Mouse (Mus musculus) testis, adult 2 months (tissue): ENCODE results near the gene Cib3. TPM values are rescaled to one million over a fixed set of nuclear protein-coding genes. Genes with fewer than 3 reads are reported as not detected.

Source experiments
- H3K27ac ChIP-seq: fragments of 200-500 bp; 2 replicates; pipeline ENCODE4 v1.5.1; 2012; ENCODE audit warnings: low read depth, low read length; ENCODE audit not compliant: control insufficient read depth, insufficient read depth
- H3K27me3 ChIP-seq: fragments of 200-500 bp; 2 replicates; pipeline ENCODE4 v1.6.1; 2012; ENCODE audit warnings: mild to moderate bottlenecking, low read length, moderate library complexity; ENCODE audit not compliant: control insufficient read depth, insufficient read depth
- H3K36me3 ChIP-seq: fragments of 200-500 bp; 2 replicates; pipeline ENCODE4 v1.6.1; 2012; ENCODE audit warnings: mild to moderate bottlenecking, low read length; ENCODE audit not compliant: control insufficient read depth, insufficient read depth
- H3K4me1 ChIP-seq: fragments of 200-500 bp; 2 replicates; pipeline ENCODE4 v1.6.1; 2012; ENCODE audit warnings: low read length; ENCODE audit not compliant: control insufficient read depth, insufficient read depth
- H3K4me3 ChIP-seq: fragments of 200-500 bp; 2 replicates; pipeline ENCODE4 v1.5.1; 2012; ENCODE audit warnings: low read depth, mild to moderate bottlenecking, low read length, moderate library complexity, mixed read lengths; ENCODE audit not compliant: control insufficient read depth
- CTCF ChIP-seq: fragments of 200-500 bp; IDR thresholded peaks from 2 replicates; pipeline ENCODE4 v1.5.1; 2012; ENCODE audit warnings: low read depth, mild to moderate bottlenecking, inconsistent platforms, low read length, moderate library complexity; ENCODE audit not compliant: control insufficient read depth, insufficient read depth, insufficient replicate concordance
- POLR2A ChIP-seq: fragments of 200-500 bp; IDR thresholded peaks from 2 replicates; pipeline ENCODE4 v1.6.1; 2012; ENCODE audit warnings: low read depth, mild to moderate bottlenecking, inconsistent platforms, low read length, moderate library complexity; ENCODE audit not compliant: control insufficient read depth
- polyA plus RNA-seq: library from polyadenylated mRNA; depleted of rRNA; stranded (reverse); fragments of >200 nt; gene quantifications from 2 replicates; pipeline ENCODE4 v1.2.3, GENCODE M21; 2012

The Cib3 gene
- polyA plus RNA-seq, 1 experiment = 0.05 TPM

GRCm38 (mm10) chr8:72177346-72177925 lies 35.2 kb downstream of the Cib3 start:
- Histone ChIP-seq H3K27ac (no peak overlapping the region), H3K36me3 (peaks cover 2% of the 10 kb centered on the region), H3K4me1 (no peaks in the 10 kb centered on the region), H3K4me3 (no peak overlapping the region), H3K27me3 (no peaks in the 10 kb centered on the region)
- no peak for TF ChIP-seq POLR2A
- peak; percentile 46; the same call in 1 of the 2 replicates for TF ChIP-seq CTCF

- Histone ChIP-seq H3K36me3 (peaks cover 3% of the 10 kb centered on the region), H3K27ac (no peak overlapping the region), H3K4me1 (no peaks in the 10 kb centered on the region), H3K27me3 (no peaks in the 10 kb centered on the region), H3K4me3 (no peak overlapping the region)
- TF ChIP-seq POLR2A (no peak), CTCF (no peak)
Measured at GRCm38 (mm10) chr8:72169681-72170249, 42.9 kb downstream of the Cib3 start.

GRCm38 (mm10) chr8:72169098-72169668 lies 43.5 kb downstream of the Cib3 start:
- H3K4me3 ChIP-seq = no peak overlapping the region
- H3K27ac ChIP-seq = no peak overlapping the region
- no peak for TF ChIP-seq POLR2A
- no peak for TF ChIP-seq CTCF
- no peaks in the 10 kb centered on the region for H3K4me1 ChIP-seq
- peaks cover 3% of the 10 kb centered on the region for H3K36me3 ChIP-seq
- H3K27me3 ChIP-seq = no peaks in the 10 kb centered on the region

- Histone ChIP-seq H3K27me3 (no peaks in the 10 kb centered on the region), H3K36me3 (no peaks in the 10 kb centered on the region)
Measured at GRCm38 (mm10) chr8:72162821-72163220, 49.8 kb downstream of the Cib3 start.

GRCm38 (mm10) chr8:72160707-72161697 lies 51.6 kb downstream of the Cib3 start, which contains the start of gene Rab8a:
TSS of gene Rab8a (plus strand) at chr8:72161200.
- Histone ChIP-seq H3K36me3 (no peaks in the 10 kb centered on the region), H3K27me3 (no peaks in the 10 kb centered on the region), H3K4me3 (peak within 1 kb of the TSS; percentile 100), H3K27ac (peak within 1 kb of the TSS; percentile 99), H3K4me1 (peaks cover 12% of the 10 kb centered on the region)
- TF ChIP-seq POLR2A (peak; percentile 81), CTCF (no peak)

More at GRCm38 (mm10) chr8:72162821-72163220, 49.8 kb downstream of the Cib3 start:
- no peak overlapping the region; the same call in 1 of the 2 replicates for H3K4me3 ChIP-seq
- H3K27ac ChIP-seq = no peak overlapping the region
- peaks cover 12% of the 10 kb centered on the region for H3K4me1 ChIP-seq
- TF ChIP-seq POLR2A (no peak), CTCF (no peak)

- TF ChIP-seq CTCF (no peak), POLR2A (no peak)
- Histone ChIP-seq H3K36me3 (no peaks in the 10 kb centered on the region), H3K4me3 (peak overlapping the region; percentile 100; the same call in 1 of the 2 replicates), H3K27me3 (no peaks in the 10 kb centered on the region), H3K4me1 (peaks cover 12% of the 10 kb centered on the region), H3K27ac (peak overlapping the region; percentile 82; the same call in 1 of the 2 replicates)
Measured at GRCm38 (mm10) chr8:72160007-72160406, 52.6 kb downstream of the Cib3 start.
